Mouse (Mus musculus) heart, embryonic 11.5 days (tissue): ENCODE data around the gene Irak4. TPM values are rescaled to one million over a fixed set of nuclear protein-coding genes. Genes with fewer than 3 reads are reported as not detected.
A peak's percentile ranks its signal among the peaks of the same experiment; 100 is the strongest.

ENCODE experiments used
- ATAC-seq: fragments of 200-750 bp; cut with Nextera tagmentation; replicated peaks from 2 replicates; pipeline ENCODE4 v1.8.0; 2017; ENCODE audit warnings: moderate library complexity; ENCODE audit not compliant: insufficient number of reproducible peaks, low FRiP score, low TSS enrichment
- H3K27ac ChIP-seq: fragments of 300-500 bp; sonication (generic); 2 replicates; pipeline ENCODE4 v1.5.1; 2014; ENCODE audit warnings: mild to moderate bottlenecking, low read depth, low read length
- H3K27me3 ChIP-seq: fragments of 300-500 bp; sonication (generic); 2 replicates; pipeline ENCODE4 v1.6.1; 2014; ENCODE audit warnings: mild to moderate bottlenecking, low read length, mixed read lengths; ENCODE audit not compliant: control insufficient read depth, insufficient read depth
- H3K36me3 ChIP-seq: fragments of 300-500 bp; sonication (generic); 2 replicates; pipeline ENCODE4 v1.6.1; 2014; ENCODE audit warnings: mild to moderate bottlenecking, low read length, moderate library complexity, mixed read lengths; ENCODE audit not compliant: control insufficient read depth, insufficient read depth
- H3K4me1 ChIP-seq: fragments of 300-500 bp; sonication (generic); 2 replicates; pipeline ENCODE4 v1.6.1; 2014; ENCODE audit warnings: low read length; ENCODE audit not compliant: control insufficient read depth, insufficient read depth
- H3K4me2 ChIP-seq: fragments of 300-500 bp; sonication (generic); 2 replicates; pipeline ENCODE4 v1.6.1; 2014; ENCODE audit warnings: mild to moderate bottlenecking, moderate library complexity
- H3K4me3 ChIP-seq: fragments of 300-500 bp; sonication (generic); 2 replicates; pipeline ENCODE4 v1.5.1; 2014; ENCODE audit warnings: low read depth, low read length
- H3K9ac ChIP-seq: fragments of 300-500 bp; sonication (generic); 2 replicates; pipeline ENCODE4 v1.6.1; 2014; ENCODE audit warnings: mild to moderate bottlenecking, low read depth, low read length, moderate library complexity
- H3K9me3 ChIP-seq: fragments of 300-500 bp; sonication (generic); replicated peaks from 2 replicates; pipeline ENCODE4 v1.6.1; 2016; ENCODE audit warnings: low read length; ENCODE audit not compliant: control insufficient read depth
- WGBS: fragments of 180-500 bp; shearing (Covaris S2); extraction: QIAGEN DNeasy Blood & Tissue Kit; methylation state at CpG from one replicate; pipeline ENCODE4 v1.1.7; 2014; ENCODE audit not compliant: insufficient replicate concordance; 5-methylcytosine and 5-hydroxymethylcytosine counted together
- polyA plus RNA-seq: library from polyadenylated mRNA; unstranded; fragments of >200 nt; fragmentation: Nextera tagmentation; extraction: Ambion mirVana; gene quantifications from 2 replicates; pipeline ENCODE4 v1.2.1, GENCODE M21; 2014

Gene Irak4
- polyA plus RNA-seq, 1 experiment from 2014 or later, result 4.1 TPM

DNA sequence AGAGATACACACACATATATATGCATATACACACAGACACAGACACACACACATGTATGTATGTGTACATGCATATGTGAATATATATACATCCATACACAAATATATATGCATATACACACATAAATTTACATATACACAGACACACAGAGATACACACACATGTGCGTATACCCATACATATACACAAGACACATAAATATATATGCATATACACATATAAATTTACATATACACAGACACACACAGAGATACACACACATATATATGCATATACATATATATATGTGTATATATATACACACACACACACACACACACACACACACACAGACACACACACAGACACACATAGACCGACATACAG is 85.0 kb downstream of the Irak4 start:
- ATAC-seq, result no peak
- no peaks in the 10 kb centered on the region for H3K36me3 ChIP-seq
- no peak overlapping the region for H3K27ac ChIP-seq
- peak overlapping the region; percentile 98 for H3K4me2 ChIP-seq
- no peaks in the 10 kb centered on the region for H3K4me1 ChIP-seq
- H3K27me3 ChIP-seq, result peaks cover 21% of the 10 kb centered on the region
- WGBS, result 52% methylated on average over 2 of the region's 2 CpGs
- no peaks in the 10 kb centered on the region for H3K9me3 ChIP-seq
- H3K4me3 ChIP-seq, result peak overlapping the region; percentile 67
- peak overlapping the region; percentile 72 for H3K9ac ChIP-seq

DNA sequence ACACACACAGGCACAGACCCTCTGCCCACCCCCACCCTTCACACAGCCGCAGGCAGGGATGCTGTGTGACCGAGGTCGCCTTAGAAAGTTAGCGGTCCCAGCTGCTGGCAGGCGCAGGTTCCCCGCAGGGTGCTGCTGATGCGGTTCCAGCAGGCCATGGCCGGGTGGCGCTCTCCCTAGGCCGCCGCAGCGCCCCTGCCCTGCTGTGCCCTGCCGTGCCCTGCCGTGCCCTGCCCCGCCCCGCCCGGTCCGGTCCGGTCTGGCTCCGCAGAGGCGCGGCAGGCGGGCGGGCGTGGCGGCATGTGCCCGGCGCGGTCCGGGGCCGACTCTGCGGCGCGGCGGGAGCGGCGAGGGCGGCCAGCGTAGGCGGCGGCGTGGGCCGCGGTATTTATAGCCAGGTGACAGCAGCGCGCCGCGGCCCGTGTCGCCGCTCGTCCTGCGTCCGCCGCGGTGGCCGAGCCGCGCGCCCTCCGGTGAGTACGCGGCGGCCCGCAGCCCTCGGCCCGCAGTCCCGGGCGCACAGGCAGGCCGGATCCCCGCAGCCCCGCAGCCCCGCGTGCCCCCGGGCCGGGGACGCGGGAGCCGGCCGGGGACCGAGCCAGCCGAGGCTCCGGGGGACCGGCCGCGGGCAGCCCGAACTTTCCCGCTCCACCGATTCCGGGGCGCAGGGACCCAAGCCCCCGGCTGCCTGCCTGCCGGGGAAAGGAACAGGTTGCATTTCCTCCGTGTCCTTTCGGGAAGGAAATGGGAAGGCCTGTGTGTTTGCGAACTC is 85.6 kb downstream of the Irak4 start, which contains the start of gene Tmem117:
Gene Tmem117 (plus strand): TSS at position 403 of the 772 bp plus-strand sequence.
- no peaks in the 10 kb centered on the region for H3K4me1 ChIP-seq
- H3K27ac ChIP-seq, result no peak within 1 kb of the TSS
- peak within 1 kb of the TSS; percentile 67 for H3K4me3 ChIP-seq
- H3K9me3 ChIP-seq, result no peaks in the 10 kb centered on the region
- H3K27me3 ChIP-seq, result peaks cover 21% of the 10 kb centered on the region
- WGBS, result 1% methylated on average over 68 of the region's 96 CpGs
- peak within 1 kb of the TSS; percentile 72 for H3K9ac ChIP-seq
- peak within 1 kb of the TSS; percentile 98 for H3K4me2 ChIP-seq
- ATAC-seq, result peak; percentile 77
- H3K36me3 ChIP-seq, result no peaks in the 10 kb centered on the region

DNA sequence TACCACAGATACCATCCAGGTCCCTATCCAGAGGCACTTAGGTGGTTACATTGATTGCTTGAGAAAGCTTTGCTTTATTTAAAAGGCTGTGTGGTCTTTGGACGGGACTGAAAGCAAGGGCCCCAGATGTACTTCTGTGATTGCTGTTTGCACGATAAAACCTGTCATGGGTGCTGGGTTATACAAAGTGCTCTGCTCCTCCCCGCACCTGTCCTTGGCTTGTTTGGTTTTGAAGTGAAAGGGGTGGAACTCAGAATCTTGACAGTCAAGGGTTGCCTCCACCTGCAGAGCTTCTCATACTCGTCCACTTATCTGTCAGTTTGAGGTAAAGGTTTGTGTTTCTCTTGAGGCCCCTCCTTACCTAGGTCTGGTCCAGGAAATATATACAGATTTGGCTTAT is 87.1 kb downstream of the Irak4 start:
- Histone ChIP-seq H3K4me1 (no peaks in the 10 kb centered on the region), H3K9me3 (no peaks in the 10 kb centered on the region), H3K9ac (no peak overlapping the region), H3K27me3 (peaks cover 21% of the 10 kb centered on the region), H3K4me2 (no peak overlapping the region), H3K4me3 (no peak overlapping the region), H3K27ac (no peak overlapping the region), H3K36me3 (no peaks in the 10 kb centered on the region)
- 77% methylated on average over 4 of the region's 4 CpGs for WGBS
- ATAC-seq, result no peak

Other genes with a start within 250 kb of the Irak4 start
- 1.6 and 1.7 TPM in 2 replicates for gene Adamts20, start 78.2 kb upstream of the Irak4 start, polyA plus RNA-seq
- gene Pus7l, start 96 bp upstream of the Irak4 start, polyA plus RNA-seq, result 4.7 and 5.9 TPM in 2 replicates
- gene Twf1, start 46.2 kb downstream of the Irak4 start, polyA plus RNA-seq, result 54.5 and 55.0 TPM in 2 replicates
- gene Tmem117, start 85.6 kb downstream of the Irak4 start, polyA plus RNA-seq, result 0.94 and 1.7 TPM in 2 replicates